Mouse (Mus musculus) layer of hippocampus, adult 2 months (tissue): ENCODE measurements around the gene Dip2b. TPM values are rescaled to one million over a fixed set of nuclear protein-coding genes. Genes with fewer than 3 reads are reported as not detected.

ENCODE experiments used
- DNase-seq, 2 experiments: peaks; one replicate each; pipeline ENCODE4 v3.0.0; 2022; ENCODE audit warnings: low spot score in 2 of 2
- H3K27ac ChIP-seq: fragments of 200-600 bp; 2 replicates; pipeline ENCODE4 v1.8.1; 2022
- H3K4me3 ChIP-seq: fragments of 200-600 bp; 2 replicates; pipeline ENCODE4 v1.8.1; 2022; ENCODE audit warnings: mild to moderate bottlenecking
- CTCF ChIP-seq: fragments of 200-600 bp; conservative IDR thresholded peaks from 2 replicates; pipeline ENCODE4 v1.8.1; 2022; ENCODE audit warnings: antibody characterized with exemption, mild to moderate bottlenecking, moderate library complexity
- total RNA-seq, 2 experiments: library from RNA; stranded (reverse); gene quantifications; 2 replicates each; pipeline ENCODE4 v1.2.3; 2021

Dip2b gene
- total RNA-seq, 2 experiments from 2014 or later = 47.7 to 51.3 TPM

DNA sequence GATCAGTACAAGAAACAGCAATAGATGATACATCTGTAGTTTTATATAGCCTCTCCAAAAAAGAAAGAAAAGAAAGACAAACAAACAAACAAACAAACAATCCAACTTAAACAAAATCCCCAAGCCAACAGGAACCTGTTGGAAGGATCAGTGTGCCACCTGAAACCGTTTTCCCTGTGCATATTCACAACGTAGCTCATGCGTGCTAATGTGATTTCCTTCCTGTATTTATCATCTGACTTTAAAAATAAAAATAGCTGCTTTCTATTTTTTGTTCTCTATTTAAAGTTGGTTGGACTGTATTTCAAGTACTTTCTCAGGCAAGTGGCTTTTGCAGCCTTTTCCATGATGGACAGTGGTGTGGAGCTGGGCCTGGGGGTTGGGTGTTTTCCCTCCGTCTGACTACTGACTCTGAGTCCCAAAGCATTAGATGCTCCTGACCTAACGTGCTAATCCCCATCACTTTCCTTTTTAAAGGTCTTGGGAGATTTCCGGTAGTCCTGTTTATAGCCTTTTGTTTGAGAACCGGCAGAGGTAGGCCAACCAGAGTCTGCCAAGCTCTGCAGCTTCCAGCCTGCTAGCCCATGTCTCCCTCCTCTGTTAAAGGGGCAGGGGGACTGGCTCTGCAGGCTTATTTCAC lies 90.8 kb downstream of the Dip2b start:
- no peak overlapping the region for H3K4me3 ChIP-seq
- no peak for TF ChIP-seq CTCF
- no peak for DNase-seq
- peak overlapping the region; percentile 28; the same call in 1 of the 2 replicates for H3K27ac ChIP-seq

- no peak overlapping the region for H3K27ac ChIP-seq
- no peak for DNase-seq
- no peak for TF ChIP-seq CTCF
- no peak overlapping the region for H3K4me3 ChIP-seq
Observed at GRCm38 (mm10) chr15:100139665-100140064, 101.2 kb downstream of the Dip2b start.

- no peak for TF ChIP-seq CTCF
Observed at GRCm38 (mm10) chr15:100140428-100140827, 102.0 kb downstream of the Dip2b start.

DNA sequence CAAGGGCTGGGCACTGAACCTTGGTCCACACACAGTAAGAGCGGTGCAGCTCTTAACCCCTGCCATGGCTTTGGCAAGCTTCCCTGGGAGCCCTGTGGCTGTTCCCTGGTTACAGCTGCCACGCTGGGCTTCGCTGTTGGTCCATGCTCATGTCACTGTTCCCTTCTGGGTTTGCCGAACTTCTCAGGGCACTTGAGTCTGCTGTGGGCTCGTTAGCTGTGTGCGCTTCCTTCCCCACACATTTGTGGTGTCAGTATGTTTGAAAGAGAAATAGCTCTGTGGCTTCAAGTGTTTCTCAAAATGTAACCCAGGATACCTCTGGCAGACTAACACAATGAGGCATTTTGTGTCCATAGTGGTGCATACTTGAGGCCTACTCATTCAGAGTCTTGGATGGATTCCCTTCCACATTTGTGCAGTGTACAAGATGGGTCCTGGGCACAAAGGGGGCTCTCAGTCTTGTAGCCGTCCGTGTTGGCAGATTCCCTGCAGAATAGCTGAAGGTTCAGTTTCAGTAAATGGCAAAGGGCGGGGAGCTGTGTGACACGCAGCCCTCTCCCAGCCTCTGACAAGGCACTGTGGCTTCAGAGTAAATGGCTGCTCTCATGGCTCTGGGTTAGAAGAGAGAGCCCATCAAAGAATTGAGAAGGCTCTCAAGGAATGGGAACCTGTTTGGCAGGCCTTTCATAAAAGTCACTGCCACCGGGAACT lies 104.8 kb downstream of the Dip2b start:
- DNase-seq = peak; percentile 30 to 54
- no peak overlapping the region for H3K4me3 ChIP-seq
- TF ChIP-seq CTCF = no peak
- peak overlapping the region; percentile 78 for H3K27ac ChIP-seq

More at GRCm38 (mm10) chr15:100140428-100140827, 102.0 kb downstream of the Dip2b start:
- DNase-seq = no peak
- Histone ChIP-seq H3K27ac (no peak overlapping the region), H3K4me3 (no peak overlapping the region)

- Histone ChIP-seq H3K27ac (peak overlapping the region; percentile 78), H3K4me3 (no peak overlapping the region)
- TF ChIP-seq CTCF = peak; percentile 54
- DNase-seq = no peak
Observed at GRCm38 (mm10) chr15:100144854-100145824, 106.7 kb downstream of the Dip2b start.

DNA sequence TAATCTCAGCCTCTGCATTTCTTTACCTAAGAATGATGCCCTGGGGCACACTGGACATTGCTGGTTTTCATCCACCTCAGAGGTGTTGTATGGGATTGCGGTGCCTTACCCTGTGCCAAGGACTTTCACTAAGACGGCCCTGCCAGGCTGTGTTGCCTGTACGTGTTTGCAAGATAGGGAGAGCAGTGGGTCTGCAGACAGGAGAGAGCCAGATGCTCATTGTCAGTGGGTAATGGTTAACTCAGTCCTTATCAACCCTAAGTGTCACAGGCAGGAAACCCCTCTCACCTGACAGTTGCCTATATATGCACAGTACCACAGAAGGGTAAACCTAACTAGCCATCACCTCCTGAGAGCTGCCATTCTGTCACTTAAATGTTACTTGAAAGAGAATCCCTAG lies 107.5 kb downstream of the Dip2b start:
- no peak for TF ChIP-seq CTCF
- Histone ChIP-seq H3K27ac (peak overlapping the region; percentile 78), H3K4me3 (no peak overlapping the region)
- DNase-seq = no peak

DNA sequence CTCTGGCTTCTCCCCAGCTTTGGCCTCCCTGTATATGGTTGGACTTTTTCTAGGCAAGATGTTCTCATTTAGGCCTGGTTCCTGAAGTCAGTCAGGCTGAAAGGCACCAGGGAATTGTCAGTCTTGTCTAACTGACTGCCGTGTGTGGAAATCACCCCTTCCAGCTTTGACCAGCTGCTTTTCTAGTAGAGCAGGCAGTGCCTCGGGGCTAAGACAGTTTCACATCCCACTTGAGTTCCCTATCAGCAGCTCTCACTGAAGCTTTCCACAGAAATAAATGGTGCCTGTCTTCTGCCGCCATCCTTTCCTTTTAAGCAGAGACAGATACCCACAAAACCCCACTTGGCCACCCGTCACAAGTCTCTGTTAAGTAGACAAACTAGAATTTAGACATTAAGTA lies 112.1 kb downstream of the Dip2b start:
- DNase-seq = no peak
- H3K27ac ChIP-seq = peak overlapping the region; percentile 32; the same call in 1 of the 2 replicates
- no peak overlapping the region for H3K4me3 ChIP-seq
- no peak for TF ChIP-seq CTCF

GRCm38 (mm10) chr15:100152321-100152720 lies 113.9 kb downstream of the Dip2b start:
- DNase-seq = no peak
- no peak overlapping the region for H3K4me3 ChIP-seq
- no peak for TF ChIP-seq CTCF
- H3K27ac ChIP-seq = no peak overlapping the region; the same call in 1 of the 2 replicates

- DNase-seq = no peak
- Histone ChIP-seq H3K27ac (no peak overlapping the region), H3K4me3 (no peak overlapping the region)
- no peak for TF ChIP-seq CTCF
Observed at GRCm38 (mm10) chr15:100153024-100153423, 114.6 kb downstream of the Dip2b start.

GRCm38 (mm10) chr15:100156095-100156707 lies 117.7 kb downstream of the Dip2b start:
- DNase-seq = no peak
- Histone ChIP-seq H3K4me3 (no peak overlapping the region), H3K27ac (no peak overlapping the region)
- TF ChIP-seq CTCF = no peak

DNA sequence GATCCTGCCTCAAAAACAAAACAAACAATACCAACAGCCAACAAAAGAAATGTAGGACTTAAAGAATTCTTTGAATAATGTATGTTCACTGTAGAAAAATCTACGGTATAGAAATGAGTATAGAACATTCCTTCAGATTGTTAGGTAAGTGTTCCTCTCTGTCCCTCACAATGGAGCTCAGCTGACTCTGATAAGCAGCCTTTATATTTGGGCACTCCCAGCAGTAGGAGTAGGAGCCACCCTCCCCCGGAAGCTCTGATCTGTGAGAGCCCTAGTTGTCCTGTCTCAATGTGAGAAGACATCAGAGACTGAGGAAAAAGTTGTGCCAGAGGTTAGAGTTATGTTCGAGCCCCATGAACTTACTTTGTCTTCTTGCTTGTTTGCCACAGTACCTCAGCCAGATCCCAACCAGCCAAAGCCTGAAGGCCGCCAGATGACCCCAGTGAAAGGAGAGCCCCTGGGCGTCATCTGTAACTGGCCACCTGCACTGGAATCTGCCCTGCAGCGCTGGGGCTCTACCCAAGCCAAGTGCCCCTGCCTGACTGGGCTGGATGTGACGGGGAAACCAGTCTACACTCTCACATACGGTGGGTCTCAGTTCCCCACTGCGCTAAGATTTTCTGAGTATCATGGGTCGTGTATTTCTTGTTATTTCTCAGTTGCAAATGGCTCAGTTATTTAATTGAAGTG lies 118.5 kb downstream of the Dip2b start:
- TF ChIP-seq CTCF = no peak
- no peak for DNase-seq
- Histone ChIP-seq H3K27ac (no peak overlapping the region), H3K4me3 (no peak overlapping the region)

DNA sequence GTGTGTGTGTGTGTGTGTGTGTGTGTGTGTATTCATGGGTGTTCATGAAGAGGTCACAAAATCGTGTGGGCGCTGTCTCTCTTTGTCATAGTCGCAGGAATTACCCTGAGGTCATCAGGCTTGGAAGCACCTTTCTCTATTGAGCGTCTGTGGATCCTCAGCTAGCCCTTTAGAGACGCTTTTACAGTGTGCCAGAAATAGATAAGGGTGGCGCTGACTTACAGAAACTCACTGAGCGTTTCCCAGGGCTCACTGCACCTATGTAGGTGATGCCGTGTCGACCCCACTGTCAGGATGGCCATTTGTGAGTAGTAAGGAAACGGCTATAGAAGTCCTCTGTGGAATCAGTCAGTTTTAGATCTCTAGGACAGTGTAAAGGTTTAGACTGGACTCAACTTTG lies 120.5 kb downstream of the Dip2b start:
- TF ChIP-seq CTCF = no peak
- no peak overlapping the region for H3K4me3 ChIP-seq
- DNase-seq = no peak
- H3K27ac ChIP-seq = no peak overlapping the region
